ENCODE assay signal across 8 mouse cellular contexts in the genomic region with DNA sequence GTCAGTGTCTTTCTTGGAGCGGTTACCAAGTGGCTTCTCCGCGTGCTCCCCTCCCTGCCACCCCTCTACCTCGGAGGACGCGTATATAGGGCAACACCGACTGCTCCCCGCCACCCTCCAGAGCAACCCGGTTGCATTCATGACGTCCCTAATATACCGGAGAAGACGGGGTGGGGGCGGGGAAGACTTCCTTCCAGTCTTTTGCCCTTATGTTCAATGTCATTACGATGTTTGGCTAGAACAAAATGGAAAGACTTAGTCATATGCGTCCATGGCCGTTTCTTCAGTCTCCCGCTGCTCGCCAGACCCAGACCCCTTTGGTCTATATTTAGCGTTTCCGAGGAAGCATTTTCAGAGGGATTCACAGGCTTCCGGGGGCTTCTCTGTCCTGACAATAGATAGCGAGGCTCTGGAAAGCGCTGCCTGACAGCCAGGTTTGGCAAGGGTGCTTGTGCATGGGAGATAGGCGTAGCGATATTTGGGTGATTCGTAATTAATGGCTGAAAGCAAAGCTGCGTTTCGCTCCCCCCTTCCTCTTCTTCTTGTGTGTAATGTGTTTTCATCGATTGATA. TPM values are rescaled to one million over a fixed set of nuclear protein-coding genes. Genes with fewer than 3 reads are reported as not detected.
DNase-seq lines count a peak whose midpoint lies in the region; ATAC-seq and TF ChIP-seq lines count a peak whose summit lies in the region.

No protein-coding gene starts in this region.

- no peak overlapping the region for H3K27ac ChIP-seq in lung, postnatal 0 days (ENCODE audit: low read length)
- peak overlapping the region; percentile 98 for H3K27ac ChIP-seq in hindbrain, postnatal 0 days
- no peak overlapping the region for H3K27ac ChIP-seq in liver, embryonic 15.5 days (replicated peaks)
- no peak overlapping the region for H3K27ac ChIP-seq in small intestine, adult 2 months (ENCODE audit: insufficient read depth, low read depth, low read length)

- TF ChIP-seq POLR2A in small intestine, adult 2 months (IDR thresholded peaks at IDR 0.05; ENCODE audit: low read depth, low read length) = no peak

- no peak for TF ChIP-seq EP300 in lung, postnatal 0 days (IDR thresholded peaks at IDR 0.05)

- H3K4me2 ChIP-seq in lung, postnatal 0 days (replicated peaks; ENCODE audit: low read depth, low read length) = peak overlapping the region; percentile 84
- H3K4me2 ChIP-seq in hindbrain, postnatal 0 days (ENCODE audit: low read depth, low read length) = peak overlapping the region; percentile 71
- H3K4me2 ChIP-seq in liver, embryonic 15.5 days = peak overlapping the region; percentile 64

- WGBS in lung, postnatal 0 days = 0% methylated on average over 29 of the region's 29 CpGs
- WGBS in hindbrain, postnatal 0 days = under 1% methylated on average over 29 of the region's 29 CpGs
- WGBS in liver, embryonic 15.5 days (ENCODE audit: insufficient replicate concordance) = under 1% methylated on average over 29 of the region's 29 CpGs
- 3% methylated on average over 29 of the region's 29 CpGs for WGBS in small intestine, adult 2 months

- no peak for TF ChIP-seq CTCF in lung, postnatal 0 days (IDR thresholded peaks at IDR 0.05)
- no peak for TF ChIP-seq CTCF in hindbrain, postnatal 0 days (IDR thresholded peaks at IDR 0.05; ENCODE audit: low read depth)
- TF ChIP-seq CTCF in small intestine, adult 2 months (IDR thresholded peaks at IDR 0.05; ENCODE audit: extremely low read depth, insufficient read length, insufficient replicate concordance, low read depth, low read length) = no peak

- no peaks in the 10 kb centered on the region for H3K36me3 ChIP-seq in lung, postnatal 0 days (ENCODE audit: insufficient read depth, low read length)
- no peaks in the 10 kb centered on the region for H3K36me3 ChIP-seq in hindbrain, postnatal 0 days (ENCODE audit: insufficient read depth, low read length)
- no peaks in the 10 kb centered on the region for H3K36me3 ChIP-seq in liver, embryonic 15.5 days (replicated peaks)
- H3K36me3 ChIP-seq in small intestine, adult 2 months (ENCODE audit: control insufficient read depth, insufficient read depth, low read length) = no peaks in the 10 kb centered on the region

- no peaks in the 10 kb centered on the region for H3K9me3 ChIP-seq in lung, postnatal 0 days (ENCODE audit: low read length)
- H3K9me3 ChIP-seq in hindbrain, postnatal 0 days (ENCODE audit: low read length) = no peaks in the 10 kb centered on the region
- no peaks in the 10 kb centered on the region for H3K9me3 ChIP-seq in liver, embryonic 15.5 days (replicated peaks)

- peak; percentile 28 for DNase-seq in lung, postnatal 0 days (ENCODE audit: low spot score)
- no peak for DNase-seq in lung, adult 18-20 months
- peak; percentile 35 for DNase-seq in embryo, embryonic 9.5 days (ENCODE audit: extremely low spot score)
- peak; percentile 73 for DNase-seq in hindbrain, postnatal 0 days (ENCODE audit: low spot score)
- DNase-seq in thymus, postnatal 14 days = no peak

- H3K4me3 ChIP-seq in lung, postnatal 0 days (ENCODE audit: low read depth, low read length) = peak overlapping the region; percentile 57
- H3K4me3 ChIP-seq in hindbrain, postnatal 0 days (ENCODE audit: low read length) = peak overlapping the region; percentile 76
- H3K4me3 ChIP-seq in liver, embryonic 15.5 days (replicated peaks) = peak overlapping the region; percentile 46
- peak overlapping the region; percentile 62 for H3K4me3 ChIP-seq in small intestine, adult 2 months (ENCODE audit: low read depth, low read length)

- H3K4me1 ChIP-seq in lung, postnatal 0 days (ENCODE audit: insufficient read depth, low read depth, low read length) = no peaks in the 10 kb centered on the region
- no peaks in the 10 kb centered on the region for H3K4me1 ChIP-seq in hindbrain, postnatal 0 days (ENCODE audit: insufficient read depth, low read length)
- H3K4me1 ChIP-seq in liver, embryonic 15.5 days (replicated peaks) = no peaks in the 10 kb centered on the region
- 0 out of 2 replicates have a peak, but pooled peaks cover 3% of the 10 kb centered on the region for H3K4me1 ChIP-seq in small intestine, adult 2 months (ENCODE audit: control insufficient read depth, insufficient read depth, insufficient read length, low read length)

- H3K9ac ChIP-seq in lung, postnatal 0 days (replicated peaks; ENCODE audit: low read depth) = no peak overlapping the region
- peak overlapping the region; percentile 74 for H3K9ac ChIP-seq in hindbrain, postnatal 0 days (replicated peaks; ENCODE audit: low read length)
- H3K9ac ChIP-seq in liver, embryonic 15.5 days = no peak overlapping the region

- 0 out of 2 replicates have a peak, but pooled peaks have one; percentile 3 for ATAC-seq in lung, postnatal 0 days
- peak; percentile 73 for ATAC-seq in hindbrain, postnatal 0 days
- no peak for ATAC-seq in liver, embryonic 15.5 days (ENCODE audit: insufficient read depth)
- no peak for ATAC-seq in activated CD4-positive, CD25-positive, alpha-beta regulatory T cell, adult 4 months

- H3K27me3 ChIP-seq in lung, postnatal 0 days (replicated peaks; ENCODE audit: insufficient read depth, low read length) = 0 out of 2 replicates have a peak, but pooled peaks cover 8% of the 10 kb centered on the region
- H3K27me3 ChIP-seq in hindbrain, postnatal 0 days (ENCODE audit: insufficient read depth, low read length) = no peaks in the 10 kb centered on the region
- peaks cover 53% of the 10 kb centered on the region for H3K27me3 ChIP-seq in liver, embryonic 15.5 days
- peaks cover 13% of the 10 kb centered on the region for H3K27me3 ChIP-seq in small intestine, adult 2 months (ENCODE audit: control insufficient read depth, insufficient read depth, low read length)

RNA-seq across cellular contexts. Expression of gene Ctnnd2, which starts 1.1 kb away (rescaled TPM):
- 4.3 and 5.0 TPM in 2 replicates for polyA plus RNA-seq in lung, postnatal 0 days (2015; fragmentation: Nextera tagmentation; extraction: Ambion mirVana)
- 157 and 179 TPM in 2 replicates for total RNA-seq in hindbrain, postnatal 0 days (2014; rRNA removed)
- 67.2 and 76.4 TPM in 2 replicates for polyA plus RNA-seq in hindbrain, postnatal 0 days (2015; fragmentation: Nextera tagmentation; extraction: Ambion mirVana)
- polyA plus RNA-seq in liver, embryonic 15.5 days (2015; fragmentation: Nextera tagmentation; extraction: Ambion mirVana) = 0.16 and 0.17 TPM in 2 replicates
- polyA plus RNA-seq in small intestine, adult 2 months (2012; rRNA removed) = 1.3 and 1.9 TPM in 2 replicates
- polyA plus RNA-seq in activated CD4-positive, CD25-positive, alpha-beta regulatory T cell, adult 4 months (2017; shearing (Covaris generic)) = under 1 TPM in 1 of 2 experiments, not detected in 1; 0.71 TPM

Comparison
In these comparisons a context has a peak if more than half of its experiments do, and no peak if none do; other contexts are left out.
1. DNase-seq: peak in lung, postnatal 0 days (single experiment), embryo, embryonic 9.5 days (single experiment) and hindbrain, postnatal 0 days (single experiment); none in lung, adult 18-20 months (0 of 2) and thymus, postnatal 14 days (single experiment).
2. ATAC-seq: peak in lung, postnatal 0 days (single experiment) and hindbrain, postnatal 0 days (single experiment); none in liver, embryonic 15.5 days (single experiment) and activated CD4-positive, CD25-positive, alpha-beta regulatory T cell, adult 4 months (single experiment).
3. RNA of gene Ctnnd2, which starts 1.1 kb away (polyA plus RNA-seq): 67.2 to 76.4 TPM in hindbrain, postnatal 0 days; 4.3 to 5.0 TPM in lung, postnatal 0 days, 1.3 to 1.9 TPM in small intestine, adult 2 months, 0.71 TPM in activated CD4-positive, CD25-positive, alpha-beta regulatory T cell, adult 4 months and 0.16 to 0.17 TPM in liver, embryonic 15.5 days; every median in the first group is over 10 times any median in the second.
4. Peak in every context shown above with its lines, with median percentiles within 50 percentile points of each other: H3K4me2 ChIP-seq and H3K4me3 ChIP-seq.